Mouse (Mus musculus): ENCODE measurements around the gene Pip4k2c. TPM values are rescaled to one million over a fixed set of nuclear protein-coding genes. Genes with fewer than 3 reads are reported as not detected.
A peak's percentile ranks its signal among the peaks of the same experiment; 100 is the strongest.
"Not testable (repeated sequence)": the region's sequence is repeated elsewhere in the genome, so short reads cannot be mapped to it uniquely, and the experiment has no call there.

Gene Pip4k2c
- total and polyA plus RNA-seq, 3 experiments, result 126 to 141 (median 130) TPM

DNA sequence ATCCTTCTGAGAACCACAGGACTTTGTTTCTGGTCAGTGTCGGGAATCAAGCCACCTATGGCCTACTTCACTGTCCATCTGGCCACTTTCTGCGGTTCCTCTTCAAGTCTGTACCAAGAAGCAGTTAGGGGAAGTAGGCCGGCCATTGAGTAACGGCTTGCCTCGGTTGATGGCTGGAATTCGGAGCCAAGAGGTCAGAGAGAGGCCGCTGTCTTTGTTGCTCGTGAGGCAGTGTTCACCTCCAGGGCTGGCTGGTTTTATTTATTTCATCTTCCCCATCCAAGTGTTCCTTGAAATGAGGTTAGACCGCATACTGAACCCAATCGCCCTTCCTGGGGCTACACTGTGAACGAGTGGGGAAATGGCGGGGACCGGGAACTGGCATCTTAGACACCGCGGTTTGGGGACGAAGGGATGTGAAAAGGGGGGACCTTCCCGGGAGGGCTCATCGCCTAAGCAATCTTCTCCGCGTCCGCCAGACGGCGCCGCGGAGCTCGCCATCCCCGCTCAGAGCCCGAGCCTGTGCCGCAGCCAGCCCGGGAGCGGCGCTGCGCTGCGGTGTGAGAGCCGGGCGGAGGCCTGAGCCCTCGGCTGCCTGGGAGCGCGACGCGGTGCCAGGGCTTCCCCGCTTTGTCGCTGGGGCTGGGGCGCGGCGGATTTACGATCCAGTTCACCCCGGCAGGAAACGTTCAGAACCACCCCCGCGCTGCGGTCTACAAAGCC lies 46.6 kb downstream of the Pip4k2c start, which contains the start of gene B4galnt1:
TSS of gene B4galnt1 (plus strand) at position 595 of the 723 bp plus-strand sequence.
- ATAC-seq (ENCODE audit: extremely low read depth, insufficient number of reproducible peaks, low FRiP score, poor library complexity, severe bottlenecking) (peak; percentile 30), DNase-seq (ENCODE audit: low spot score) (peak; percentile 85)
- peak; percentile 89 for TF ChIP-seq CTCF (IDR thresholded peaks at IDR 0.05; ENCODE audit: low read depth, low read length)
- TF ChIP-seq POLR2AphosphoS5 (IDR thresholded peaks at IDR 0.05; ENCODE audit: insufficient replicate concordance, low read depth, low read length), result no peak
- peaks cover 44% of the 10 kb centered on the region for H3K36me3 ChIP-seq (replicated peaks)
- H3K9me3 ChIP-seq (replicated peaks), result no peaks in the 10 kb centered on the region
- H3K4me1 ChIP-seq (ENCODE audit: insufficient read depth, low read depth, low read length), result peaks cover 57% of the 10 kb centered on the region
- peak within 1 kb of the TSS; percentile 93 for H3K4me3 ChIP-seq (ENCODE audit: low read depth, low read length)
- H3K27me3 ChIP-seq (ENCODE audit: insufficient read depth, low read length), result no peaks in the 10 kb centered on the region

GRCm38 (mm10) chr10:127164190-127164589 lies 47.2 kb downstream of the Pip4k2c start:
- Histone ChIP-seq H3K36me3 (replicated peaks) (peaks cover 38% of the 10 kb centered on the region), H3K4me1 (ENCODE audit: insufficient read depth, low read depth, low read length) (peaks cover 53% of the 10 kb centered on the region), H3K4me3 (ENCODE audit: low read depth, low read length) (peak overlapping the region; percentile 93; the same call in 1 of the 2 replicates), H3K9me3 (replicated peaks) (no peaks in the 10 kb centered on the region), H3K27me3 (ENCODE audit: insufficient read depth, low read length) (no peaks in the 10 kb centered on the region)
- TF ChIP-seq GATA2 (IDR thresholded peaks at IDR 0.05; ENCODE audit: borderline replicate concordance, low read depth, low read length) (no peak), POLR2AphosphoS5 (IDR thresholded peaks at IDR 0.05; ENCODE audit: insufficient replicate concordance, low read depth, low read length) (no peak), CTCF (IDR thresholded peaks at IDR 0.05; ENCODE audit: low read depth, low read length) (no peak)
- no peak for DNase-seq (ENCODE audit: low spot score)
- no peak for ATAC-seq (ENCODE audit: extremely low read depth, insufficient number of reproducible peaks, low FRiP score, poor library complexity, severe bottlenecking)

DNA sequence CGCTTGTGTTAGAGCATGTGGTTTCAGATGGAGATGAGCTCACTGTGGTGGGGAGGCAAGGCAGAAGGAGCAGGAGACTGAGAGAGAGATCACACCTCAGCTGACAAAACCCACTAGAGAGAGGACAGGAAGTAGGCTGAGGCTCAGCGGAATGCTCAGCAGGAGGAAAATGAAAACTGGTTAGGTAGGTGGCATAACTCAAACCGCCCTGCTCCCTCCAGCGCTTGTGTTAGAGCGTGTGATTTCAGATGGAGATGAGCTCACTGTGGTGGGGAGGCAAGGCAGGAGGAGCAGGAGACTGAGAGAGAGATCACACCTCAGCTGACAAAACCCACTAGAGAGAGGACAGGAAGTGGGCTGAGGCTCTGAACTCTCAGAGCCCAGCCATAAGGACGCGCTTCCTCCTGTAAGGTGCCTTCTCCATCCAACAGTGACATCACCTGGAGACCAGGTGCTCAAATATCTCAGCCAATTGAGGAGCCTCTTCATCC lies 48.6 kb downstream of the Pip4k2c start:
- DNase-seq (ENCODE audit: low spot score); H3K27me3 ChIP-seq (ENCODE audit: insufficient read depth, low read length); H3K9me3 ChIP-seq (replicated peaks); H3K4me3 ChIP-seq (ENCODE audit: low read depth, low read length); ATAC-seq (ENCODE audit: extremely low read depth, insufficient number of reproducible peaks, low FRiP score, poor library complexity, severe bottlenecking): not testable (repeated sequence)
- H3K36me3 ChIP-seq (replicated peaks), result peaks cover 26% of the 10 kb centered on the region
- H3K4me1 ChIP-seq (ENCODE audit: insufficient read depth, low read depth, low read length), result peaks cover 55% of the 10 kb centered on the region

- Histone ChIP-seq H3K4me1 (ENCODE audit: insufficient read depth, low read depth, low read length) (peaks cover 41% of the 10 kb centered on the region), H3K27me3 (ENCODE audit: insufficient read depth, low read length) (no peaks in the 10 kb centered on the region), H3K36me3 (replicated peaks) (peaks cover 11% of the 10 kb centered on the region), H3K9me3 (replicated peaks) (no peaks in the 10 kb centered on the region), H3K4me3 (ENCODE audit: low read depth, low read length) (no peak overlapping the region)
- DNase-seq (ENCODE audit: low spot score) (no peak), ATAC-seq (ENCODE audit: extremely low read depth, insufficient number of reproducible peaks, low FRiP score, poor library complexity, severe bottlenecking) (no peak)
- TF ChIP-seq CTCF (IDR thresholded peaks at IDR 0.05; ENCODE audit: low read depth, low read length), result no peak
- no peak for TF ChIP-seq TAL1 (conservative IDR thresholded peaks at IDR 0.05; ENCODE audit: low read depth, low read length)
- TF ChIP-seq POLR2AphosphoS5 (IDR thresholded peaks at IDR 0.05; ENCODE audit: insufficient replicate concordance, low read depth, low read length), result no peak
- TF ChIP-seq GATA2 (IDR thresholded peaks at IDR 0.05; ENCODE audit: borderline replicate concordance, low read depth, low read length), result no peak
- TF ChIP-seq GATA1 (IDR thresholded peaks at IDR 0.05; ENCODE audit: borderline replicate concordance, low read length), result no peak
Observed at GRCm38 (mm10) chr10:127160728-127161127, 50.7 kb downstream of the Pip4k2c start.

- H3K4me3 ChIP-seq (ENCODE audit: low read depth, low read length), result no peak overlapping the region
- no peak for DNase-seq (ENCODE audit: low spot score)
- no peak for TF ChIP-seq GATA1 (IDR thresholded peaks at IDR 0.05; ENCODE audit: borderline replicate concordance, low read length)
- TF ChIP-seq CTCF (IDR thresholded peaks at IDR 0.05; ENCODE audit: low read depth, low read length), result no peak
- TF ChIP-seq POLR2AphosphoS5 (IDR thresholded peaks at IDR 0.05; ENCODE audit: insufficient replicate concordance, low read depth, low read length), result no peak
- TF ChIP-seq GATA2 (IDR thresholded peaks at IDR 0.05; ENCODE audit: borderline replicate concordance, low read depth, low read length), result no peak
- no peak for TF ChIP-seq TAL1 (conservative IDR thresholded peaks at IDR 0.05; ENCODE audit: low read depth, low read length)
- peaks cover 11% of the 10 kb centered on the region for H3K36me3 ChIP-seq (replicated peaks)
- no peaks in the 10 kb centered on the region for H3K9me3 ChIP-seq (replicated peaks)
- no peaks in the 10 kb centered on the region for H3K27me3 ChIP-seq (ENCODE audit: insufficient read depth, low read length)
- H3K4me1 ChIP-seq (ENCODE audit: insufficient read depth, low read depth, low read length), result peaks cover 41% of the 10 kb centered on the region
- ATAC-seq (ENCODE audit: extremely low read depth, insufficient number of reproducible peaks, low FRiP score, poor library complexity, severe bottlenecking), result no peak
Observed at GRCm38 (mm10) chr10:127160081-127160480, 51.3 kb downstream of the Pip4k2c start.

DNA sequence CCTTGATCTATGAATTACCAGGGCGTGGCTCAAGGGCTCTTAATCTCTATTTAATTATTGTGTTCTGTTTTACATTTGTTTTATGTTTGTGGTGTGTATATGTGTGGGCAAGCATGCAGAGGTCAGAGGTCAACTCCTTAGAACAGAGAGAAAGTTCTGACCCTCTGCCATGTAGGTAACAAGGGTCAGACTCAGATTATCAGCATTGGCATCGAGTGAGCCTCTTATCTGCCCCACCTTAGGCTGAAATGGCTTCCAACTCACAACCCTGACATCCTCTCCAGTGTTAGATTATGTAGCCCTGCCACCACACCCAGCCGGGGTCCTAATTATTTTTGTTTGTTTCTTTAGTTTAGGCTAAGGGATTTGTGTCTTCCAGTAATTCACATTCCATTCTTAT lies 52.9 kb downstream of the Pip4k2c start:
- H3K4me1 ChIP-seq (ENCODE audit: insufficient read depth, low read depth, low read length), result peaks cover 28% of the 10 kb centered on the region
- DNase-seq (ENCODE audit: low spot score), result no peak
- no peaks in the 10 kb centered on the region for H3K27me3 ChIP-seq (ENCODE audit: insufficient read depth, low read length)
- ATAC-seq (ENCODE audit: extremely low read depth, insufficient number of reproducible peaks, low FRiP score, poor library complexity, severe bottlenecking), result no peak
- peaks cover 6% of the 10 kb centered on the region for H3K36me3 ChIP-seq (replicated peaks)
- TF ChIP-seq POLR2AphosphoS5 (IDR thresholded peaks at IDR 0.05; ENCODE audit: insufficient replicate concordance, low read depth, low read length), result no peak
- TF ChIP-seq TAL1 (conservative IDR thresholded peaks at IDR 0.05; ENCODE audit: low read depth, low read length), result no peak
- TF ChIP-seq GATA1 (IDR thresholded peaks at IDR 0.05; ENCODE audit: borderline replicate concordance, low read length), result no peak
- TF ChIP-seq GATA2 (IDR thresholded peaks at IDR 0.05; ENCODE audit: borderline replicate concordance, low read depth, low read length), result no peak
- TF ChIP-seq CTCF (IDR thresholded peaks at IDR 0.05; ENCODE audit: low read depth, low read length), result no peak
- no peak overlapping the region for H3K4me3 ChIP-seq (ENCODE audit: low read depth, low read length)
- H3K9me3 ChIP-seq (replicated peaks), result no peaks in the 10 kb centered on the region

Data from G1E (cell line).